Mouse (Mus musculus): Measurements from ENCODE around the gene Igf2.

The Igf2 gene

GRCm38 (mm10) chr7:142659181-142659681 lies 7.4 kb downstream of the Igf2 start:
- DNase-seq (ENCODE audit: low spot score in 2 of 2) = no peak

GRCm38 (mm10) chr7:142658681-142659180 lies 7.9 kb downstream of the Igf2 start:
- no peak for DNase-seq (ENCODE audit: low spot score in 2 of 2)

- no peak for DNase-seq (ENCODE audit: low spot score in 2 of 2)
Measured at GRCm38 (mm10) chr7:142657821-142658614, 8.6 kb downstream of the Igf2 start.

GRCm38 (mm10) chr7:142657341-142657791 lies 9.2 kb downstream of the Igf2 start:
- DNase-seq (ENCODE audit: low spot score in 2 of 2) = no peak

GRCm38 (mm10) chr7:142656055-142656454 lies 10.6 kb downstream of the Igf2 start:
- no peak for DNase-seq (ENCODE audit: low spot score in 2 of 2)

- DNase-seq (ENCODE audit: low spot score in 2 of 2) = no peak
Measured at GRCm38 (mm10) chr7:142655633-142656032, 11.0 kb downstream of the Igf2 start.

- DNase-seq (ENCODE audit: low spot score in 2 of 2) = no peak
Measured at GRCm38 (mm10) chr7:142653726-142654125, 12.9 kb downstream of the Igf2 start.

GRCm38 (mm10) chr7:142646676-142647075 lies 19.9 kb downstream of the Igf2 start:
- no peak for DNase-seq (ENCODE audit: low spot score in 2 of 2)

GRCm38 (mm10) chr7:142645045-142645444 lies 21.6 kb downstream of the Igf2 start:
- DNase-seq (ENCODE audit: low spot score in 2 of 2) = no peak

GRCm38 (mm10) chr7:142636178-142636577 lies 30.4 kb downstream of the Igf2 start:
- no peak for DNase-seq (ENCODE audit: low spot score in 2 of 2)

GRCm38 (mm10) chr7:142630691-142631090 lies 35.9 kb downstream of the Igf2 start:
- no peak for DNase-seq (ENCODE audit: low spot score in 2 of 2)

GRCm38 (mm10) chr7:142629806-142630205 lies 36.8 kb downstream of the Igf2 start:
- DNase-seq (ENCODE audit: low spot score in 2 of 2) = no peak

GRCm38 (mm10) chr7:142622180-142622579 lies 44.4 kb downstream of the Igf2 start:
- DNase-seq (ENCODE audit: low spot score in 2 of 2) = no peak

GRCm38 (mm10) chr7:142613077-142613476 lies 53.5 kb downstream of the Igf2 start:
- no peak for DNase-seq (ENCODE audit: low spot score in 2 of 2)

GRCm38 (mm10) chr7:142610627-142611406 lies 55.8 kb downstream of the Igf2 start:
- DNase-seq (ENCODE audit: low spot score in 2 of 2) = peak in 1 of 2 experiments; percentile 46

GRCm38 (mm10) chr7:142600921-142601320 lies 65.7 kb downstream of the Igf2 start:
- DNase-seq (ENCODE audit: low spot score in 2 of 2) = no peak

Data from frontal cortex, postnatal 10 days (tissue).